Mouse (Mus musculus) right cerebral cortex, postnatal 4 days (tissue): ENCODE results near the gene Chkb.
A peak's percentile ranks its signal among the peaks of the same experiment; 100 is the strongest.

ENCODE experiments used
- DNase-seq: peaks from one replicate; pipeline ENCODE4 v3.0.0-alpha.2; 2022

Gene Chkb

GRCm38 (mm10) chr15:89429352-89430221 lies at the start of gene Chkb, which contains the start of the genes C730034F03Rik and Gm44502:
Gene Chkb (minus strand): TSS chr15:89429908.
Gene C730034F03Rik (plus strand): TSS chr15:89429589.
Gene Gm44502 (minus strand): TSS chr15:89429696.
- DNase-seq, result peak; percentile 87

GRCm38 (mm10) chr15:89478622-89479021 lies 48.9 kb upstream of the Chkb start:
- no peak for DNase-seq

- no peak for DNase-seq
Observed at GRCm38 (mm10) chr15:89477806-89478205, 48.1 kb upstream of the Chkb start.

GRCm38 (mm10) chr15:89477091-89477491 lies 47.4 kb upstream of the Chkb start, which contains the start of gene Arsa:
Gene Arsa (minus strand): TSS chr15:89477425.
- no peak for DNase-seq

- DNase-seq, result no peak
Observed at GRCm38 (mm10) chr15:89476475-89476815, 46.7 kb upstream of the Chkb start.

GRCm38 (mm10) chr15:89475611-89476474 lies 46.1 kb upstream of the Chkb start:
- DNase-seq, result peak; percentile 87

- no peak for DNase-seq
Observed at GRCm38 (mm10) chr15:89475293-89475600, 45.5 kb upstream of the Chkb start.

GRCm38 (mm10) chr15:89474596-89475292 lies 45.0 kb upstream of the Chkb start:
- no peak for DNase-seq

- DNase-seq, result no peak
Observed at GRCm38 (mm10) chr15:89473921-89474320, 44.2 kb upstream of the Chkb start.

- DNase-seq, result no peak
Observed at GRCm38 (mm10) chr15:89473370-89473769, 43.7 kb upstream of the Chkb start.

GRCm38 (mm10) chr15:89471476-89471875 lies 41.8 kb upstream of the Chkb start:
- DNase-seq, result no peak

- no peak for DNase-seq
Observed at GRCm38 (mm10) chr15:89468577-89468976, 38.9 kb upstream of the Chkb start.

GRCm38 (mm10) chr15:89465052-89465451 lies 35.3 kb upstream of the Chkb start:
- DNase-seq, result no peak

GRCm38 (mm10) chr15:89463334-89464235 lies 33.9 kb upstream of the Chkb start:
- DNase-seq, result no peak

GRCm38 (mm10) chr15:89462176-89462575 lies 32.5 kb upstream of the Chkb start:
- no peak for DNase-seq

GRCm38 (mm10) chr15:89461321-89461720 lies 31.6 kb upstream of the Chkb start:
- no peak for DNase-seq

- DNase-seq, result no peak
Observed at GRCm38 (mm10) chr15:89460298-89460697, 30.6 kb upstream of the Chkb start.

GRCm38 (mm10) chr15:89459821-89460220 lies 30.1 kb upstream of the Chkb start:
- no peak for DNase-seq

- no peak for DNase-seq
Observed at GRCm38 (mm10) chr15:89458942-89459341, 29.2 kb upstream of the Chkb start.

- DNase-seq, result no peak
Observed at GRCm38 (mm10) chr15:89455642-89456041, 25.9 kb upstream of the Chkb start.

- DNase-seq, result no peak
Observed at GRCm38 (mm10) chr15:89454857-89455256, 25.1 kb upstream of the Chkb start.

GRCm38 (mm10) chr15:89453865-89454478 lies 24.3 kb upstream of the Chkb start, which contains the start of gene Mapk8ip2:
Gene Mapk8ip2 (plus strand): TSS chr15:89453913.
- DNase-seq, result peak; percentile 73
